Mouse (Mus musculus) ovary, adult 18-20 months (tissue): ENCODE results near the gene Rhot1.
"Not testable (repeated sequence)": the region's sequence is repeated elsewhere in the genome, so short reads cannot be mapped to it uniquely, and the experiment has no call there.

ENCODE experiments used
- DNase-seq: peaks from one replicate; pipeline ENCODE4 v3.0.0; 2022; ENCODE audit warnings: low spot score, mixed read lengths

The Rhot1 gene

DNA sequence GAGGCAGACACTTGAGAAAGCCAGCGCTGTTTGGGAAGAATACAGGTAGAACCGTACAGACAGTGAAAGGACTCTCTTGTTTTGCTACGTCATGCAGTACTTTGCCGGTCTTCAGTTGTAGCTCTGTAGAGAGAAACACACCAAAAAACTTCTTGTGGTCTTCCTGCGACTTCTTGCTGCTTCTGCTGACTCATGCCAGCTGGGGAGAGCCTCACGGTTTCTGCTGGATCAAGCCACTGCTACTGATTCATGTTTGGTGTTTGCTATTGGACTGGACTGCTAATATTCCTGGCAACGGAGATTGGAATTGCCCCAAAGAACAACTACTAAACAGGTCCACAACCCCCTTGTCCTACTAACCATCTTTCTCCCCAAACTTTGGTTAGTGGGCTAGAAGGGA, 12.5 kb upstream of the Rhot1 start:
- DNase-seq = no peak

DNA sequence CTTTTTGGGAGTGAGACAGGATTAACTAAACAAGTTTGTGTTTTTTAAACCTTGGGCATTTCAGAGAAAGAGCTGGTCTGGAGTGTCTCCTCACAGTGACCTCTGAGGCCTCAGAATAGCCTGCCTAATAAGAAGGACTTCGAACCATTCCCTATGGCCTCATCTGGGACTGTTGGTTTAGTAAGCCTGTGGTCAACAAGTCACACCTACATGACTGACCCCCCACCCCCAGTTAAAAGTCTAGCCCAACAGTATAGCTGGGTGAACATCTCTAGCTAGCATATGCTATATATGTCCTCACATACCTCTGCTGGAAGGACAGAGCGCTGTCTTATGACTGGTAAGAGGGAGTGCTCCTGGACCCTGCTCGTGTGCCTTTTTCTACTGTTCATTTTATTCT, 9.5 kb upstream of the Rhot1 start:
- no peak for DNase-seq

DNA sequence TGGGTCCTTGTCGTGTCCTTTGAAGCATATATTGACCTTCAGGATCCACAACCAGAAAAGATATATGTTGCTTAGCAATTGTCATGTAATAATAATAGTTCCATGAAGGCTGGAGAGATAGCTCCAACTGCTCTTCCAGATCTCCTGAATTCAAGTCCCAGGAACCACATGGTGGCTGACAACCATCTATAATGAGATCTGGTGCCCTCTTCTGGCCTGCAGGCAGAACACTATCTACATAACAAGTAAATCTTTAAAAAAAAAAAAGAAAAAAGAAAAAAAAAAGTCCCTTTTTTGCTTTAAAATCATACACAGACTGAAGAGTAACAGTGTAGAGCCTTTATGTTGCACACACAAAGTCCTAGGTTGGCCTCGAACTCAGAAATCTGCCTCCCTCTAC, 9.0 kb upstream of the Rhot1 start:
- no peak for DNase-seq

DNA sequence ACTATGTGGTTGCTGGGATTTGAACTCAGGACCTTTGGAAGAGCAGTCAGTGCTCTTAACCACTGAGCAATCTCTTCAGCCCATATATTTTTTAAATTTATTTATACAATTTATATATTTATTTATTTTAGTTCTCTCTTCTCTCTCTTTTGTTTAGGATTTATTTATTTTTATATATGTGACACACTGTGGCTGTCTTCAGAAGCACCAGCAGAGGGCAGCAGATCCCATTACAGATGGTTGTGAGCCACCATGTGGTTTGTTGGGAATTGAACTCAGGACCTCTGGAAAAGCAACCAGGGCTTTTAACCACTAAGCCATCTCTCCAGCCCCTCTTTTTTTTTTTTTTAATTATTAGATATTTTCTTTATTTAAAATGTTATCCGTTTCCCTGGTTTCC, 8.5 kb upstream of the Rhot1 start:
- DNase-seq = no peak

DNA sequence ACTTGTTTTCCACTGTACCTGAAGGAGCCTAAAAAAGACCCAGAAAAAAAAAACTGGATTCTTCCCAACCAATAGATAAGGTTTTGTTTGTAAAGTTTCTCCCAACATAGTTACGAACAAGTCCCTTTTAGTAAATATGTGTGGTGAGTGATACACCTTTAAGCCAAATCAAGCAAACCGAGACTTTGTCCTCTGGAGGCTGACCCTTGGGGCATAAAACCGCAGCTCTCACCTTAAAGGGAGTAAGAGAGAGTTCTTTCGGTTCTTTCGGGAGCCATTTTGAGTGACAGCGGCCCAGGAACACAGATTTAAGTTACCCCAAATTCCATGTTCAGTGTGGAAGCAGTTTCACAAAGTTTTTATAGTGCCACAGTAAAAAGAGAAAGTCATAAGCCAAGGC, 6.5 kb upstream of the Rhot1 start:
- DNase-seq = no peak

DNA sequence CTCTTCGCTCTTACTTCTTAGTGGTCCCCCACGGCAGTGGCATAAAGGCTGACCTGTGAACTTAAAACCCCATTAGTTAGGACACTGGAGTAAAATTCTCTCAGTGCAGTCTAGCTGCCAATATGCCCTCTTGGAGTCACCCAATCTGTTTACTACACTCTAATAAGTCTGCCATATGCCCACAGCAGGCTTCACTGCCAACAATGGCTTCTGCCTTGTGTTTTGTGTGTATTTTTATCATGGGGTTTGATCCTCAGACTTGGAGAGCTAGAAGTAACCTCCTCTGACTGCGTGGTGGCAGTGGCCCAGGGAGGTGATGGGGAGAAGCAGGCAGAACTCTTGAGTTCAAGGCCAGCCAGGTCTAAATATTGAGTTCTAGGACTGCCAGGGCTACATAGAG, 4.8 kb upstream of the Rhot1 start:
- DNase-seq = no peak

DNA sequence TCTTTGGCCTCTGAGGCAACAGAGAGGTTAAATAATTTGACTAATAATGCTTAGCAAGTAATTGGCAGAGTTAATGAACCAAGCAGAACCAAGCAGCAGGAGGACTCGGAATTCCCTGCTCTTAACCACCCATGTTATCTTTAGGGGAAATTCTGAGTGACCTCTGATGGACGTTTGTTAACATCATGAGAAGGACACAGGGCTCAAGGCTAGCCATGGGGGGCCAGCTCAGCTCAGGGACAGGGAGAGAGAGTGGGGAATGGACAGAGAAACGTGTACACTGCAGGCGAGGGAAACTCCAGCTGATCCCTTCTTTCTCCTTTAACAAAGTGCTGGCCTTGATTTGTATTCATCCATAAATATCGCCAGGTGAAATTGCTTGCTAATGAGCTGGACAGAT, 3.9 kb upstream of the Rhot1 start:
- no peak for DNase-seq

DNA sequence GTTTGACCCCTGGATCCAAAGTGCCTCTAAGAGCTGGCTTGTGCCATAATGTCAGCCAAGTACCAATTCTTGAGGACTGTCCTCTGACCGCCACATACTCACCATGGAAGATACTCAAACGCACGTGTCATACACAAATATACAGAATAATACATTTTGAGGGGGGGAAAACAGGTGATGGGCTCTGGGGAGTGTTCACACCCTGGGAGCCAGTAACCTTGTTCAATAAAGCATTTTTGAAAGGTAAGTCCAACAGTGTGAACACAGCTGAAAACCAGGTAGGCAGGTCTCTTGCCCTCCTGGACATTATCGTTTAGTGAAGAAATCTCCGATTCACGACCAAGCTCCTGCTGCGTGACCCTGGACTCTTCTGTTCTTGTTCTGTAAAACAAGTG, 357 bp upstream of the Rhot1 start:
- no peak for DNase-seq

DNA sequence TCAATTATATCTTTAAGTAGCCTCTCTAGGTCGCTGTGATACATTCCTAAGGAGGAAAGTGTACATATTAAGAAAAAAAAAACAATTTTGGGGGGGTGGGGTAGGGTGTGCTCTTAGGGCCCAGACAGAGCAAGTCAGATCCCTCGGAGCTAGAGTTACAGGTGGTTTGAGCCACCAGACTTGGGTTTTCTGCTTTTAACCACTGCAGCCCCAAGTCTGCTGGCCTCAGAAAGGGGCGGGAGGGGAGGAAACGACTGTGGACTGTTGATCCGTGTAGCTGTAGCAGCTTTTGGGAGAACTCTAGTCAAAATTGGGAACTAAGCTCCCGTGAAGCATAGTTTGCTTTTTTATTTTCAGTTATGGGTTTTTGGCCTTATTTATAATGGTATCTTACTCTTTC, 1.5 kb downstream of the Rhot1 start:
- DNase-seq = no peak

DNA sequence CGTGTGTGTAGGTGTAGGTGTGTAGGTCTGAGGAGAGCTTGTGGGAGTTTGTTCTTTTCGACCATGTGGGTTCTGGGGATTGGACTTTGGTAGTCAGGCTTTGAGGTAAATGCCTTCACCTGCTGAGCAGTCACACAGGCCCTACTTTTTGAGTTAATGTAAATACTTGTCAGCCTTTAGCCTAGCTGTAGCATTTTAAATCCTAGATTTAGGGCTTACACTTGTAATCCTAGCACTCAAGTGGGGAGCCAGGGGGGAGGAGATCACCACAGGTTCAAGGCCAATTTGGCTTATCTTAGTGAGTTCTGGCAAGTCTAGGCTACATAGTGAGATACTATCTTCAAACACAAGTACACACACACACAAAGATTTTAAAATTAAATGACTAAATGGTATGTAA, 3.5 kb downstream of the Rhot1 start:
- DNase-seq = no peak

DNA sequence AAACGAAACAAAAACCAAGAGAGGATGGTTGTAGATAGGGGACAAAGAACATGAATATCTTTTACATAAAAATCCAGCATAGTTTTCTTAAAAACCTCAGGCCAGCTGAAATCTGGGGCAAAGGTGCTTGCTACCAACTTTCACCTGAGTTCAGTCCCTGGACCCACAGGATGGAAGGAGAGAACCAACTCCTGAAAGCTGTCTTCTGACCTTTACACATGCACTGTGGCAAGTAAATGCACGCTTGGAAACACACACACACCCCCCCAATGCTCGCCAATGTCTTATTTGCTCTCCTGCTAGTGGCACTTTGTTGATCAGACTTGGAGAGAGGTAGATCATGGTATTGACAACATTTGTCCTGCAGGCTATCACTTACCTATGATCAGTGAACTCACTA, 6.5 kb downstream of the Rhot1 start:
- no peak for DNase-seq

DNA sequence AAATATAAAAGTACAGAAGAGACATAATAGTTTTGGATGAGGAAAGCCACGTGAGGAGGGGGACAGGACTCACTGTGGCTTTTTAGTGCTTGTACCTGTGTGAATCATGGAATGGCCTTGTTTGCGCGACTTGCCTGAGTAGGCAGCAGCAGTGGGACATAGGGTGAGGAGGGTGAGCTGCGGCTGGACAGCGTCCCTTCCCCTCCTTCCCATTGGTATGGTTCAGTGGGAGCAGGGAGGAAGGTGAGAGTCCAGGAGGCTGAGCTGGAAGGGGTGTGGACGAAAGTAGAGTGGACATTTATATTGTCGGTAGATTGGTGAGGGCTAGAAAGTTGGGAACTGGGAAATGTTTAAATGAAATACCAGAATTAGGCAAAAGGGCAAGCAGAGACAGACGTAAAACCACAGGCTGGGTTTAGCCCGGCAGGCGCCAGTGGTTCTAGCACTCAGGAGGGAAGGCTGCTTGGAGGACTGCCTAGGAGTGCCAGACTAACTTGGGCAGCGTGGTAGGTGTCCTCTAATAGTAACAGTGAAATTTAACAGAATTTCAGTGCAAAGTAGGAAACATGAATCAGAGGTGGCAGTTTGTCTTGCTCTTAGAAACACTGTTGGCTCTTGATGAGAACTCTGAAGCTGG, 10.0 kb downstream of the Rhot1 start:
- no peak for DNase-seq

DNA sequence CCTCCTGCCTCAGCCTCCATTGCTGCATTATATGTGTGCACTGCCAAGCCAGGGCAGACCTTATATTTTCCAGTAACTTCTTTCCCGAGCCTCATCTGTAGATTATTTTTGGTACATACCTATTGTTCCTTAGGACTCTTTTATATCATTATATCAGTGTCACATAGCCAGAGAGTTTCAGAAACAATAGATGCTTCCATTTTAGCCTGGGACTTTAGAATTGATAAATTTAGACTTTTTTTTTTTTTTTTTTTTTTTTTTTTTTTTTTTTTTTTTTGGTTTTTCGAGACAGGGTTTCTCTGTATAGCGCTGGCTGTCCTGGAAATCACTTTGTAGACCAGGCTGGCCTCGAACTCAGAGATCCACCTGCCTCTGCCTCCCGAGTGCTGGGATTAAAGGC, 21.2 kb downstream of the Rhot1 start:
- not testable (repeated sequence) for DNase-seq

DNA sequence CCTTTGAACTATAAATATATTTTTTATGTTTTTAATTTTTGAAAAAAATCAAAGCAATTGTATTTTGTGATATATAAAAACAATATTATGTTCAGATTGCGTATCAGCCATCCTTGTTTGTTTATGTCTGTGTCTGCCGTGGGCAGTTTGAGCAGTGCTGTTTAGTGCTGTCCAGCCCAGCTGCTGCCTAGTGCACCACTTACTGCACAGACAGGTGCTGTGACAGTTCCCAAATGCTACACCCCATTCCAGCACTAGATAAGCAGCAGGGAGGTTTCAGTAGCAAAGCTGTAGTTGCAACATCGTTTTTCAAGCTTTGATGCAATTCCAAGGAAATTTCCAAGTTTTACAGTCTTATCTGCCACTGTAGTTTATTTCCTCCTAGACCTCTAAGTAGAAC, 28.5 kb downstream of the Rhot1 start:
- no peak for DNase-seq

DNA sequence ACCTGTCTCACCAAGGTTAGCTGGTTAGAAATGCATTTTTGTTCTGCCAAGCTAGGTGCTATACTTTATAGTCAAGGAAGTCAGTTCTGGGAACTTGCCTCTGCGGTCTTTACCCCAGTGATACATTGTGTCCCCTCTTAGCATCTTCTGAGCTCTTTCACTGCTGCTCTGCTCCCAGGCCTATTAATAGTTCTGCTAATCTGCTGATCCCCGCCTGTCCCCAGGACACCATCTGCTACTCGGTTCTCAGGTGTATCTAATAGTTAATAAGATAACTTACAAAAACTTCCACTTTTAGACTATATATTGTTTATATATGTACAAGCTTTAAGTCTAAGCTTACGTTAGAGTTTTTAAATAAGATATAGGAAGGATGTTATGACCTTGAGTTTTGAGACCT, 29.5 kb downstream of the Rhot1 start:
- no peak for DNase-seq

DNA sequence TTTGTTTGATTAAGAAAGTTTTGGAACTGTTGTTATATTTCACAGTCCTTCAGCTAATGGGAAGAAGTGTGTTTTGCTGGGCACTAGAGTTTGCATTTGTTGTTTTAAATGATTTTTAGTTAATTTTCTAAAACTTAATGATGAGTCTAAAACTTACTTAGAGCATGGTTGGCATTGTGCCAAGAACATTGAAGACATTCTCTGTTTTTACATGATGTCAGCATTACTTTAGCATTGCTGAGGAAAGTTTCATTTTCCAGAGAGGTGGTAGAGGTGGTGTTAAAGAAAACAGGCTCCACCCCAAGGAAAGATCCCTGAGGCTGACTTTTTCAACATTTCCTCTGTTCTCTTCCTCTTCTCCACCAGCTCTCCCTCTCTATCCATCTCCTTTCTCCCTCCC, 38.2 kb downstream of the Rhot1 start:
- DNase-seq = no peak

DNA sequence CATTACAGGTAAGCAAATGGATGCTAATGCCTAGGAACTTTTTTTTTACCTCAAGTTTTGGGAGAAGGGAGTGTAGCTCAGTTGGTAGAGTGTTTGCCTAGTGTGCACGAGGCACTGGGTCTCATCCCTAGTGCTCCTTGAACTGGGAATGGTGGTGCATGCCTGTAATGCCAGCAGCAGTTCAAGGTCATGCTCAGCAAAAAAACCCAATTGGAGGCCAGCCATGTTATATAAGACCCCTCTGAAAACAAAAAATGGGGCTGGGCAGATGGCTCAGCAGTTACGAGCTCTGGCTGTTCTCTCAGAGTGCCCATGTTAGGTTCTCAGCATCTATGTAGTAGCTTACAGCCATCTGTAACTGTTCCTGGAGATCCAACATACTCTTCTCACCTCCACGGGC, 39.7 kb downstream of the Rhot1 start:
- no peak for DNase-seq

DNA sequence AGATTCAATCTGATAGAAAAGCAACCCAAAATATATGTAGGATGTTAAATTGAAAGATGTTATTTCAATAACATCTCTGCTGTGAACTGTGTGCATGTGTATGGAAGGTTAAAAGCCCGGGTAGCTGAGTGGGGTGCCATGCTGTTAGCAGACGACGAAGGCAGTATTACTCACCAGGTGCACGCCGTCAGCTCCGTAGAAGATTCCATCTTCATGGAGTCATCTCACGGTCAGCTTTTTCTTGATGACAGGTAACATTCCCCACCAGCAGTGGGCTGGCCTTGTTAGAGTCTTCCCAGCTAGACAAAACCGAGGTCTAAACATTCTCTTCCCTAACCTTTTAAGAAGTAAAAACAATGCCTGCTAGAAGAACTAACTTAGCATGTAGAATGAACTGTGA, 55.3 kb downstream of the Rhot1 start:
- DNase-seq = no peak

DNA sequence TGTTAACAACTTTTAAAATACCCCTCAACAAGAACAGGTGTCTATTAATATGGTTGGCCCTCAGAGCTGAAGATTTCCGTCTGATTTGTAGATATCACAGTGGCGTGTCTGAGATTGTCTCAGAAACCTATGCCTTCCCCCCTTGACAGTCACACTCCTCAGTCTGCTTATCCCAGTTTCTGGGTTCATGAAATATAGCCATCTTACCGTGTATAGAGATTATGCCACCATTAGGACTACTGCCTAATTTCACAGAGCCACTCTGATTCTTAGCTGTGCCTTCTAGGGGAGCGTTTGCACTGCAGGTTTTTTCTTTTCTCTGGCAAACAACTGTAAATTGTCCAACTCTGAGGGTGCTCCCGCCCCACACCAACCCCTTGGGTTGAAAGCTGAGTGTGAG, 62.3 kb downstream of the Rhot1 start:
- DNase-seq = no peak

DNA sequence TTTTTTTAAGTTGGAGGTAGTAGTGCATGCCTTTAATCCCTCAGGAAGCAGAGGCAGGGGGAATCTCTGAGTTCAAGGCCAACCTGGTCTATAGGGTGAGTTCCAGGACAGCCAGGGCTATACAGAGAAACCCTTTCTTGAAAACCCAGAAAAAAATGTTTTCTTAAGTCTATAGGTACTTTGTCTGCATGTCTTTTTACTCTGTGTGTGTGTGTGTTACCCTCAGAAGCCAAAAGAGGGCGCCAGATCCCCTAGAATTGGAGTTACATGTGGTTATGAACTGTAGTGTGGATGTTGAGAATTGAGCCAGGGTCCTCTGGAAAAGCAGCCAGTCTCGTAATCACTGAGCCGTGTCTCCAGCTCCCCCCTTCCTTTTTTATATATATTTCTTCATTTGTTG, 66.2 kb downstream of the Rhot1 start:
- no peak for DNase-seq

DNA sequence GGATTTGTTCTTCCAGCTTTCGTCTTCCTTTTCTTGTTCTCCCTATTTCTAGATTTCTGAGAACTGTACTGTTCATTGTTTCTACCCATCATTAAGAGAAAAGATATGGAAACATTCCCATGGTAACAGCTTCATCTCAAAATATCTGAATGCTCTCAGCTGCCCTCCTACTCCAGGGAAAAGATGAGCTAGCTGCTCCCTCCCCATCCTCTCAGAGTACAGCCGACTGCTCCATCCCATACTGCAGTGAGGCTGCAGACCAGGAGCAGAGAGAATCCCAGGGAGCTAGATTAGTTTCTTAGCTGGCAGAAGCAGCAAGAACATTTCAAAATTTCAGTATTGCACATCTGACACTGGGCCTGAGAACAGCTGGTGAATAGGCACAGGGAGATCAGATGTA, 69.2 kb downstream of the Rhot1 start:
- no peak for DNase-seq

DNA sequence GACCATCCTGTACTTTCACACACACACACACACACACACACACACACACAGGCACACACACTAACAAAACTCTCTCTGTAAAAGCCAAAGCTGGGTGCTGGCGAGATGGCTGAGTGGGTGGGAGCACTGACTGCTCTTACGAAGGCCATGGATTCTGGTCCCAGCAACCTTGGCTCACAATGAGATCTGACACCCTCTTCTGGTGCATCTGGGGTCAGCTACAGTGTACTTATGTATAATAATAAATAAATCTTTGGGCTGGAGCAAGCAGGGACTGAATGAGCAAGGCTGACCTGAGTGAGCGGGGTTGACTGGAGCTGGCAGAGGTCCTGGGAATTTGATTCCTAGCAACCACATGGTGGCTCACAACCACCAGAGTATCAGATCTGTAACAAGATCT, 75.0 kb downstream of the Rhot1 start:
- no peak for DNase-seq

DNA sequence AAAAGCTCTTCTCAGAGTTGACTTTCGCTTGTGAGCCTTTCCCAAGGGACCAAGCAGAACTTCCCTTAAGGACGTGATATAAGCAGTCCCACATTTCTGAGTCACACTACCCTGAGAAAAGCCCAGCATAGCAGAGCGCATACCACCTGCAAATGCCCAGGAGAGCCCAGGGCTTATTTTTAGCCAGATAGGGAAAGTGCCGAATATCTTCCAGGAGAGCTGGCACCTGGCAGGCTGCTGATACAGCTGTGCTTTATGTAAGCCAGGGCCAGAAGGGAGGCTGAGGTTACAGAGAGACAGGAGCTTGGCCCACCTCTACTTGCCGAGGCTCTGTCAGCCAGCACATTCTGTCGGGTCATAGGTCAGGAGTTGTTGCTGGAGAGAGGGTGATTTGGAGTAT, 75.8 kb downstream of the Rhot1 start:
- DNase-seq = no peak

DNA sequence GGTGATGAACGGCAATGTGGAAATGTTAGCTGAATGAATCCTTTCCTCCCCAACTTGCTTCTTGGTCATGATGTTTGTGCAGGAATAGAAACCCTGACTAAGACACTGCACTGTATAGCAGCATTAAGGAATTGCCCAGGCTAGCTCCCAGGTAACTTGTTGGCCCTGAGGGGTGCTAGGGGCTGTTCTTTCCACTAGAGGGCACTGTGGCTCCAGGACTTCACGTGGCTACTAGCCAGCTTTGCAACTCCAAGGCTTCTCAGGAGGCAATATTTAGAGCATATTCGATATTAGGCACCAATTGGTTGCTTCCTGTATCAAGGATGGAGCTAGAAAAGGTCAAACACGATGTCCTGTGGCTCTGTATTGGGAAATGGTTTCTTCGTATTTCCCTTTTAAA, 78.3 kb downstream of the Rhot1 start:
- no peak for DNase-seq
